Mouse (Mus musculus) testis, postnatal 14 days (tissue): ENCODE data around the gene Commd1.
A peak's percentile ranks its signal among the peaks of the same experiment; 100 is the strongest.

ENCODE experiments used
- DNase-seq: peaks from one replicate; pipeline ENCODE4 v3.0.0; 2021; ENCODE audit warnings: low spot score

Commd1 gene

GRCm38 (mm10) chr11:22886991-22887390 is 95.2 kb downstream of the Commd1 start:
- DNase-seq, result no peak

GRCm38 (mm10) chr11:22885350-22885749 is 96.8 kb downstream of the Commd1 start:
- DNase-seq, result no peak

- DNase-seq, result no peak
Observed at GRCm38 (mm10) chr11:22883676-22884075, 98.5 kb downstream of the Commd1 start.

- no peak for DNase-seq
Observed at GRCm38 (mm10) chr11:22882926-22883325, 99.3 kb downstream of the Commd1 start.

- no peak for DNase-seq
Observed at GRCm38 (mm10) chr11:22880383-22881172, 101.6 kb downstream of the Commd1 start.

- no peak for DNase-seq
Observed at GRCm38 (mm10) chr11:22879645-22880044, 102.5 kb downstream of the Commd1 start.

- no peak for DNase-seq
Observed at GRCm38 (mm10) chr11:22876680-22877330, 105.4 kb downstream of the Commd1 start.

- no peak for DNase-seq
Observed at GRCm38 (mm10) chr11:22875279-22875678, 106.9 kb downstream of the Commd1 start.

- no peak for DNase-seq
Observed at GRCm38 (mm10) chr11:22874747-22875146, 107.4 kb downstream of the Commd1 start.

- DNase-seq, result no peak
Observed at GRCm38 (mm10) chr11:22873383-22873782, 108.8 kb downstream of the Commd1 start.

GRCm38 (mm10) chr11:22872307-22872680 is 109.9 kb downstream of the Commd1 start:
- DNase-seq, result no peak

- DNase-seq, result no peak
Observed at GRCm38 (mm10) chr11:22871628-22872306, 110.4 kb downstream of the Commd1 start.

- no peak for DNase-seq
Observed at GRCm38 (mm10) chr11:22868582-22868981, 113.6 kb downstream of the Commd1 start.

GRCm38 (mm10) chr11:22867691-22868090 is 114.5 kb downstream of the Commd1 start:
- DNase-seq, result no peak

- DNase-seq, result no peak
Observed at GRCm38 (mm10) chr11:22865635-22866246, 116.4 kb downstream of the Commd1 start.

- peak; percentile 28 for DNase-seq
Observed at GRCm38 (mm10) chr11:22864305-22865060, 117.7 kb downstream of the Commd1 start.

- no peak for DNase-seq
Observed at GRCm38 (mm10) chr11:22863581-22863980, 118.6 kb downstream of the Commd1 start.

- DNase-seq, result no peak
Observed at GRCm38 (mm10) chr11:22861315-22861714, 120.9 kb downstream of the Commd1 start.

GRCm38 (mm10) chr11:22860335-22861227 is 121.6 kb downstream of the Commd1 start, which contains the start of gene B3gnt2:
Gene B3gnt2 (minus strand): TSS chr11:22860961.
- DNase-seq, result peak; percentile 34

GRCm38 (mm10) chr11:22859633-22860334 is 122.4 kb downstream of the Commd1 start:
- DNase-seq, result peak; percentile 82
